Mouse (Mus musculus) spleen, adult 2 months (tissue): Measurements from ENCODE around the gene Arid5a. TPM values are rescaled to one million over a fixed set of nuclear protein-coding genes. Genes with fewer than 3 reads are reported as not detected.

ENCODE experiments used
- DNase-seq, 2 experiments: peaks; one replicate each; pipeline versions ENCODE4 v3.0.0 to v3.0.0-alpha.2; 2012 to 2021; ENCODE audit warnings: low spot score in 2 of 2, low read depth in 1 of 2
- H3K27ac ChIP-seq: fragments of 200-500 bp; 2 replicates; pipeline ENCODE4 v1.5.1; 2012; ENCODE audit warnings: low read length, inconsistent platforms; ENCODE audit not compliant: insufficient read depth
- H3K27me3 ChIP-seq: fragments of 200-500 bp; 2 replicates; pipeline ENCODE4 v1.6.1; 2012; ENCODE audit warnings: mild to moderate bottlenecking, moderate library complexity, low read length, inconsistent platforms; ENCODE audit not compliant: control insufficient read depth, insufficient read depth
- H3K36me3 ChIP-seq: fragments of 200-500 bp; 2 replicates; pipeline ENCODE4 v1.6.1; 2012; ENCODE audit warnings: mild to moderate bottlenecking, low read length, inconsistent platforms; ENCODE audit not compliant: control insufficient read depth, insufficient read depth
- H3K4me1 ChIP-seq: fragments of 200-500 bp; 2 replicates; pipeline ENCODE4 v1.6.1; 2011; ENCODE audit warnings: inconsistent platforms; ENCODE audit not compliant: control insufficient read depth, insufficient read depth, insufficient read length
- H3K4me3 ChIP-seq: fragments of 200-500 bp; 2 replicates; pipeline ENCODE4 v1.5.1; 2011; ENCODE audit warnings: mild to moderate bottlenecking, inconsistent platforms; ENCODE audit not compliant: insufficient read depth, insufficient read length; ENCODE audit errors: extremely low read depth
- CTCF ChIP-seq: fragments of 200-500 bp; IDR thresholded peaks from 2 replicates; pipeline ENCODE4 v1.5.1; 2011; ENCODE audit warnings: mild to moderate bottlenecking, inconsistent platforms; ENCODE audit not compliant: insufficient read depth, insufficient read length, insufficient replicate concordance; ENCODE audit errors: extremely low read depth
- POLR2A ChIP-seq: fragments of 200-500 bp; IDR thresholded peaks from 2 replicates; pipeline ENCODE4 v1.6.1; 2011; ENCODE audit warnings: low read depth, low read length, inconsistent platforms
- WGBS: fragments of 180-500 bp; shearing (Covaris S2); methylation state at CpG from one replicate; pipeline ENCODE4 v1.1.7; 2018; 5-methylcytosine and 5-hydroxymethylcytosine counted together
- polyA plus RNA-seq: library from polyadenylated mRNA; depleted of rRNA; stranded (reverse); fragments of >200 nt; gene quantifications from 2 replicates; pipeline ENCODE4 v1.2.3, GENCODE M21; 2012

Gene Arid5a
- polyA plus RNA-seq, 1 experiment, result 29.6 TPM

DNA sequence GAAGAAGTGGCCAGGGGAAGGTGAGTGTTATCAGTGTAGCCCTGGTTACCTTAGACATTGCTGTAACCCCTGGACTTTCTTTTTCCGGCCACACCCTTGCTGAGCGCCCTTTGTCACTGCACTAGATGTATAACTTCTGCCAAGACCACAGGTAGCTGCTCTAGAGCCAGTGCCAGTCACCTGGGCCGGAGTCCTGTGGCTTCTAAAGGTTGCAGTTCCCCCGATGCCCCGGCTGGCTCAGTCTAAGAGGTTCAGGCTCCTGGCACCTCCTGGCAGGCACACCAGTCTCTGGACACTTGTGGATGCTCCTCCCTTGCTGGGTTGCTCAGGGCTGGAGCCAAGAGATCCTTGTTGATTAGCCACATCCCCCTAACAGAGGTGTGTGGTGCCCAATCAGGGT, 33.1 kb upstream of the Arid5a start, which contains the start of gene Neurl3:
TSS of gene Neurl3 (minus strand) at position 225 of the 400 bp plus-strand sequence.
- Histone ChIP-seq H3K36me3 (peaks cover 5% of the 10 kb centered on the region), H3K27me3 (no peaks in the 10 kb centered on the region), H3K27ac (peak within 1 kb of the TSS; percentile 98), H3K4me3 (peak within 1 kb of the TSS; percentile 65), H3K4me1 (peaks cover 33% of the 10 kb centered on the region)
- WGBS, result 46% methylated on average over 5 of the region's 5 CpGs
- DNase-seq, result no peak
- no peak for TF ChIP-seq POLR2A
- TF ChIP-seq CTCF, result no peak

DNA sequence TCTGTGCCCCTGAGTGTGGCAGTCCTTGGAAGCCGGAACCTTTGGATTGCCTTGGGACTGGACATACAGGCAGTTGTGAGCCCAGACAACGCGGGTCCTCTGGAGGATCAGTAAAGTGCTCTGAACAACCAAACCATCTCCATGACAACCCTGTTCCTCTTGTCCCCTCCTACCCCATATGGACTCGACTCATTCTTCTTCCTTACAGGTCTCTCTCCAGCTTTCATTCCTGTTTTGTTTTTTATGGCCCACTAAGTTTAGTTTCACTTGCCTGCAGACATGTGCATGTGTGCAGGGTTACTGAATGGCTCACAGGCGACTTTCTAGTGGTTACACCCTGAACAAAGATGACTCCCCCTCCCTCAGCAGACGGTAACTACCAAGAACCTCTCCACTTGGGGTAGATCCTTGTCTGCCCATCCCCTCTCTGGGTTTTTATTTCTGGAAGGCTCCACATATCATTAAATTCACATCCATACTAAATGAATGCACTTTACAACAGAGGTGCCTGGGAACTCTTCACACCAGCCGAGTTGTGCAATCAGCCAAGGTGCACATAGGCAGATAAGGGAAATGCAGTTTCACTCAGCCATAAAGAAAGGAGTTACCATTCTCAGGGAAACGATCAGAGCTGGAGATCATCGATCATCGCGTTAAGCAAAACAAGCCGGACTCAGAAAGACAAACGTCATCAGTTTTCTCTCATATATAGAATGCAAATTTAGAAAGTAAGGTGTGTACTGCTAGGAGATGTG, 31.7 kb upstream of the Arid5a start:
- no peak overlapping the region for H3K4me3 ChIP-seq
- WGBS, result 57% methylated on average over 13 of the region's 13 CpGs
- H3K27me3 ChIP-seq, result no peaks in the 10 kb centered on the region
- H3K36me3 ChIP-seq, result no peaks in the 10 kb centered on the region
- DNase-seq, result no peak
- peaks cover 28% of the 10 kb centered on the region for H3K4me1 ChIP-seq
- TF ChIP-seq POLR2A (no peak), CTCF (no peak)
- no peak overlapping the region for H3K27ac ChIP-seq

DNA sequence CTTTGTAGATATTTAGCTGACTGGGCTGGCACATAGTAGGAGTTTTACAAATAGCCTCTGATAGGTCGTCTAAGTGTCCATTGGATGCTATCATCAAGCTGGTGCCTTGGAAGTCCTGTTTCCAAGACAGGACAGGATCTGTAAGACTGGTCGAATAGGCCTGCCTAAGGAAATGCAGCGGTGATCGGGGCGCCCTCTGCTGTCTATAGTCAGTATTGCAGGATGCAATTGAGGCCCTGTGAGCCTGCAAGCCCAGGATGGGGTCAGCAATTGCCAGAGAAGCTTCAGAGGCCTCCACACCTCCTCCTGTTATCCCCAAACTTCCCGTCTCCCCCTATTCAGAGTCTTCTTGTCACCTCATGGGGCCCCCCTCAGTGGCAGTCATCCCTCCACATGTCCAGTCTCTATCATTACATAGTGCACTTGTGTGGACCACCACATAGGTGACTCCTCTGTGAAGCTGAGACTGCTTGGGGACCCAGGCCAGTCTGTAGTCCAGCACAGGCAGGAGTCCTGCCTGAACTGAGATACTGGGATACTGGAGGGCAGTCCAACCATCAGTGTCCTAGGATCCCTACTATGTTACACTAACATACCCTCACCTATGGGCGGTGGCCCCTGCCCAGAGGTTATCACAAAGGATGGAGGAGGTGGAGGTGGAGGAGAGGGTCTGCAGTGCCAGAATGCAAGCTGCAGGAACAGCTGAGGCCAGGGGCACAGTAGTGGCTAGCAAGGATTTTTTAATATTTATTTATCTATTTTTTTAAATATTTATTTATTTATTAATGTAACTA, 30.1 kb upstream of the Arid5a start:
- DNase-seq, result peak; percentile 64 to 84
- WGBS, result 25% methylated on average over 7 of the region's 7 CpGs
- Histone ChIP-seq H3K4me3 (no peak overlapping the region), H3K36me3 (no peaks in the 10 kb centered on the region), H3K4me1 (peaks cover 26% of the 10 kb centered on the region), H3K27me3 (no peaks in the 10 kb centered on the region), H3K27ac (no peak overlapping the region)
- TF ChIP-seq CTCF (peak; percentile 90), POLR2A (no peak)

DNA sequence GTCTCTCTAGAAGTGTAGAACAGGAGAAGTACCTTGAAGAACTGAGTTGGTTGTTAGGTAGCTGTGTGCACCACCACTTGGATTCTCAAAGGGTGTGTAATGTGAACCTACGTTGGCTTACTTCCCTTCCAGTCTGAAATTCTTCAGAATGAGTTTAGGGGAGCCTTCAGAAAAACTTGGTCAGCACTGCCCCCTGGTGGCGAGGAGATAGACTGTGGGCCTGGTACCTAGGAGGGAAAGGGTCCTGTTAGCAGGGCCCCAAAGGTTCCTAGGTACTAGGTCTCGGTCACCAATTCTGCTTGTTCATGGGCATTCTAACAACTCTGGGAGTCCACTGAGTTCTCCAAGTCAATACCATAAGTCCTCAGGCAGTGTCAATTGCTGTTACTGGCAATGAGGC, 28.3 kb upstream of the Arid5a start:
- Histone ChIP-seq H3K36me3 (no peaks in the 10 kb centered on the region), H3K27me3 (no peaks in the 10 kb centered on the region), H3K27ac (no peak overlapping the region), H3K4me3 (no peak overlapping the region), H3K4me1 (peaks cover 25% of the 10 kb centered on the region)
- TF ChIP-seq POLR2A, result no peak
- TF ChIP-seq CTCF, result peak; percentile 79; the same call in 1 of the 2 replicates
- WGBS, result 19% methylated on average over 3 of the region's 3 CpGs
- peak; percentile 76 to 88 for DNase-seq

DNA sequence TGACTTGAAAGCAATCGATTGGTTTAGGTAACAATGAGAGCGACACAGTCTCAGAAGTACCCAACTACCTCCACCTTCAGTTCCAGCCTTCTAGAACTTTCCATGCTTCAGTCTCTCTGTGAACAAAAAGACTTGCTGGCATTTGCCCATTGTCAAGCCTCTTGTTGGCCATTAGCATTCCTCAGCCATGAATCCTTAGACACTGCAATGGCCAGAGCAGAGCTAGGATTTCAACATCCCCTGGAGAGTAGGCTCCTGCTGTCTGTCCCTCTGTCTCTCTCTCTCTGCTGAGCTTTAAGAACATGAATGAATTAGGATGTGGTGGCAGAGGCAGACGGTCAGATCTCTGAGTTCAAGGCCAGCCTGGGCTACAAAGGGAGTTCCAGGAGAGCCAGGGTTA, 26.6 kb upstream of the Arid5a start:
- Histone ChIP-seq H3K36me3 (no peaks in the 10 kb centered on the region), H3K4me3 (no peak overlapping the region), H3K27ac (no peak overlapping the region; the same call in 1 of the 2 replicates), H3K4me1 (peaks cover 12% of the 10 kb centered on the region; the same call in 1 of the 2 replicates), H3K27me3 (no peaks in the 10 kb centered on the region)
- no peak for DNase-seq
- TF ChIP-seq POLR2A (no peak), CTCF (no peak)
- WGBS, result 93% methylated on average over 3 of the region's 3 CpGs

DNA sequence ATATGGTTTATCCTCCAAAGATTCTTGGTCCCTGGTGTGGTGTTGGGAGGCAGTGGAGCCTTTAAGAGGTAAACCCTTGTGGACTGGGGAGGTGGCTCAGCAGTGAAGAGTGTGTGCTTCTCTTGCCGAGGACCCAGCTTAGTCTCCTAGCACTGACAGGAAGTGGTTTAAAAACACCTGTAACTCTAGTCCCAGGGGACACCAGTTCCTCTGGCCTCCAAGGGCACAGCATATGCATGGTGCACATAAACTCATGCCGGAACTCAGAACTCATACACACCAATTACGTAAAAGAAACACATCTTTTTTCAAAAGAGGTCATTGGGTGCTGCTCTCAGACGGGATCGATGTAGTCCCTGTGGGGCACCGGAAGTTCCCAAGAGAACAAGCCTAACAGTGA, 25.7 kb upstream of the Arid5a start:
- no peak for TF ChIP-seq CTCF
- TF ChIP-seq POLR2A, result no peak
- Histone ChIP-seq H3K4me3 (no peak overlapping the region), H3K27me3 (no peaks in the 10 kb centered on the region), H3K36me3 (no peaks in the 10 kb centered on the region), H3K27ac (peak overlapping the region; percentile 65), H3K4me1 (peaks cover 10% of the 10 kb centered on the region; the same call in 1 of the 2 replicates)
- WGBS, result 35% methylated on average over 6 of the region's 6 CpGs
- peak; percentile 68 to 88 for DNase-seq
